In genomic region chr9:56766629-56767357, GRCm38 (mm10) we compare ENCODE assay signal across 11 mouse cellular contexts. TPM values are rescaled to one million over a fixed set of nuclear protein-coding genes. Genes with fewer than 3 reads are reported as not detected.
DNase-seq lines count a peak whose midpoint lies in the region; ATAC-seq and TF ChIP-seq lines count a peak whose summit lies in the region.
"Had no signal": no experiment of that assay in that cellular context is flagged by ENCODE, and none has a peak within 500 bp of the region (broad histone marks: within the 10 kb centered on the region; RNA-seq: fewer than 3 reads in every experiment).

No protein-coding gene starts in this region.

- ATAC-seq in cerebellum, adult (ENCODE audit: insufficient number of reproducible peaks, low FRiP score, low TSS enrichment): peak; percentile 45; the same call in 1 of the 2 replicates
- peak; percentile 79 for ATAC-seq in lung, embryonic 15.5 days (ENCODE audit: borderline replicate concordance, extremely low read depth, low FRiP score, low TSS enrichment)
- ATAC-seq in stomach, embryonic 16.5 days (ENCODE audit: insufficient read depth, low FRiP score): peak; percentile 70; the same call in 1 of the 2 replicates
- ATAC-seq in megakaryocyte, adult 5-6 weeks (ENCODE audit: poor library complexity, severe bottlenecking): no peak

- TF ChIP-seq CTCF in layer of hippocampus, adult 2 months (conservative IDR thresholded peaks at IDR 0.05): no peak

- 29% methylated on average over 11 of the region's 11 CpGs for WGBS in lung, embryonic 15.5 days
- WGBS in stomach, embryonic 16.5 days: 42% methylated on average over 11 of the region's 11 CpGs

- H3K4me3 ChIP-seq in layer of hippocampus, adult 2 months: no peak overlapping the region
- no peak overlapping the region for H3K4me3 ChIP-seq in lung, embryonic 15.5 days
- H3K4me3 ChIP-seq in stomach, embryonic 16.5 days (replicated peaks; ENCODE audit: low read length): no peak overlapping the region
- H3K4me3 ChIP-seq: heart, embryonic 15.5 days; limb, embryonic 12.5 days had no signal

- no peak overlapping the region for H3K9ac ChIP-seq in lung, embryonic 15.5 days
- H3K9ac ChIP-seq in stomach, embryonic 16.5 days (ENCODE audit: low read length): no peak overlapping the region
- H3K9ac ChIP-seq: heart, embryonic 15.5 days; limb, embryonic 12.5 days had no signal

- H3K4me2 ChIP-seq in lung, embryonic 15.5 days: peak overlapping the region; percentile 23; the same call in 1 of the 2 replicates
- no peak overlapping the region for H3K4me2 ChIP-seq in stomach, embryonic 16.5 days (ENCODE audit: low read depth, low read length)
- H3K4me2 ChIP-seq: heart, embryonic 15.5 days; limb, embryonic 12.5 days had no signal

- no peaks in the 10 kb centered on the region for H3K27me3 ChIP-seq in lung, embryonic 15.5 days
- no peaks in the 10 kb centered on the region for H3K27me3 ChIP-seq in stomach, embryonic 16.5 days (ENCODE audit: control insufficient read depth, insufficient read depth, low read length)
- H3K27me3 ChIP-seq: limb, embryonic 12.5 days had no signal

- no peaks in the 10 kb centered on the region for H3K36me3 ChIP-seq in lung, embryonic 15.5 days
- H3K36me3 ChIP-seq in stomach, embryonic 16.5 days (ENCODE audit: control insufficient read depth, insufficient read depth, low read length): no peaks in the 10 kb centered on the region
- H3K36me3 ChIP-seq: heart, embryonic 15.5 days; limb, embryonic 12.5 days had no signal

- no peaks in the 10 kb centered on the region for H3K9me3 ChIP-seq in lung, embryonic 15.5 days
- H3K9me3 ChIP-seq in stomach, embryonic 16.5 days (replicated peaks; ENCODE audit: control insufficient read depth, low read length): no peaks in the 10 kb centered on the region
- H3K9me3 ChIP-seq: heart, embryonic 15.5 days; limb, embryonic 12.5 days had no signal

- no peak for DNase-seq in cerebellum, postnatal 4 days (ENCODE audit: low spot score in 2 of 2)
- DNase-seq in layer of hippocampus, adult 2 months (ENCODE audit: low spot score in 2 of 2): no peak
- no peak for DNase-seq in layer of hippocampus, postnatal 14 days (ENCODE audit: low spot score in 2 of 2)
- no peak for DNase-seq in urinary bladder, postnatal 10 days (ENCODE audit: low spot score)

- peak overlapping the region; percentile 54 for H3K27ac ChIP-seq in layer of hippocampus, adult 2 months
- H3K27ac ChIP-seq in lung, embryonic 15.5 days: peak overlapping the region; percentile 92
- H3K27ac ChIP-seq in stomach, embryonic 16.5 days (ENCODE audit: low read length): no peak overlapping the region
- H3K27ac ChIP-seq: heart, embryonic 15.5 days; limb, embryonic 12.5 days had no signal

- peaks cover 19% of the 10 kb centered on the region for H3K4me1 ChIP-seq in lung, embryonic 15.5 days
- H3K4me1 ChIP-seq in stomach, embryonic 16.5 days (ENCODE audit: control insufficient read depth, insufficient read depth, low read length): no peaks in the 10 kb centered on the region

RNA-seq across cellular contexts. Expression of gene Lingo1, which starts 29.5 kb away (rescaled TPM):
- 100 to 1,000 TPM; 249 to 268 TPM for total RNA-seq in layer of hippocampus, adult 2 months (2021)
- 100 to 1,000 TPM; 293 to 311 TPM for total RNA-seq in layer of hippocampus, postnatal 14 days (2021)
- 4.1 and 4.3 TPM in 2 replicates for polyA plus RNA-seq in lung, embryonic 15.5 days (2015; fragmentation: Nextera tagmentation; extraction: Ambion mirVana)
- polyA plus RNA-seq in stomach, embryonic 16.5 days (2015; fragmentation: Nextera tagmentation; extraction: Ambion mirVana): 1.8 and 3.2 TPM in 2 replicates
- not detected in 2 replicates for total RNA-seq in megakaryocyte, adult 5-6 weeks (2015)
- total RNA-seq in megakaryocyte, adult 5-6 weeks (2017): not detected in 2 replicates
- total RNA-seq: megakaryocyte progenitor cell, adult 5-6 weeks had no signal

Comparison
In these comparisons a context has a peak if more than half of its experiments do, and no peak if none do; other contexts are left out.
1. RNA of gene Lingo1, which starts 29.5 kb away (total RNA-seq): 293 to 311 TPM in layer of hippocampus, postnatal 14 days and 249 to 268 TPM in layer of hippocampus, adult 2 months; not detected in megakaryocyte, adult 5-6 weeks; every median in the first group is over 100 times any median in the second.